8 mouse cellular contexts compared by ENCODE assay signal in the genomic region with DNA sequence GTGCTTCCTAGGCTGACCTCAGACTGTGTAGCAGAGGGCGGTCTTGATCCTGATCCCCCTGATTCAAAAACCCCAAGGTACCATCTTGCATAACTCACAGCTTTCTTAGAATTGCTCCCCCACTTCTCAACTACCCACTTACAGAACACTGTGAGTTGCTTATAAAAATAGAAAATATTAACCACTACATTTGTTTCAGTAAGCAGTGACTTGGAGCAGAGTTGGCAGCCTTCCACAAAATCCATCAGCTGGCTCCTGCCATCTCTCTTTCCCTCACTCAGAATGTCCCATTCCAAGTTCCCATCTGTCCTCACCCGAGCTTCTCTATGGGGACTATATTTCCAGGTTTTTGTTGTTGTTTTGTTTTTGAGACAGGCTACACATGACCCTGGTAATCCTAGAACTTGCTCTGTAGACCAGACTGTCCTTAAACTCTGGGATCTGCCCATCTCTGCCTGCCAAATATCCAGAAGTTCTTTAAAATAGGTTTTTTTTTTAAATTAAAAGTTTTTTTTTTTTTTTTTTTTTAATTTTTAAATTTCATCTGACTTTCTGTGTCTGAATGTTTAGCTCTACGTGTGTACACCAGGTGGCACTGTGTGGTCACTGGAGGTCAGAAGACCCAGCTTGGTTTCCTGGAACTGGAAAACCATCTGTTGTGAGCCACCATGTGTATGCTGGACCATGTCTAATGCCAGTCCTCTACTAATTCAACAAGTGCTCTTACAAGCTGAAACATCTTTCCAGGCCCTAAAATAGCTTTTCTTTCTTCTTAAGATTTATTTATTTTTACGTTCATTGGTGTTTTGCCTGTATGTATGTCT. TPM values are rescaled to one million over a fixed set of nuclear protein-coding genes. Genes with fewer than 3 reads are reported as not detected.
DNase-seq lines count a peak whose midpoint lies in the region; ATAC-seq and TF ChIP-seq lines count a peak whose summit lies in the region.

No protein-coding gene starts in this region.

- peak; percentile 54 for DNase-seq in forebrain, embryonic 11.5 days (ENCODE audit: low spot score)
- DNase-seq in left cerebral cortex, adult 2 months (ENCODE audit: extremely low spot score in 1 of 2, low spot score in 2 of 2) = peak in 1 of 2 experiments; percentile 35
- no peak for DNase-seq in left cerebral cortex, postnatal 10 days (ENCODE audit: extremely low spot score in 1 of 2, low spot score in 2 of 2)
- DNase-seq in MEL (ENCODE audit: low read depth, low spot score) = peak; percentile 78
- DNase-seq in lung, postnatal 36 days = peak; percentile 70

- no peaks in the 10 kb centered on the region; the same call in 1 of the 2 replicates for H3K36me3 ChIP-seq in forebrain, embryonic 11.5 days (ENCODE audit: control insufficient read depth, insufficient read depth, low read length)
- no peaks in the 10 kb centered on the region; the same call in 1 of the 2 replicates for H3K36me3 ChIP-seq in forebrain, embryonic 16.5 days (ENCODE audit: control insufficient read depth, insufficient read depth)
- H3K36me3 ChIP-seq in MEL (ENCODE audit: control insufficient read depth in 1 of 2, insufficient read depth in 2 of 2, low read length in 2 of 2) = peaks cover 5 to 18% of the 10 kb centered on the region in 2 experiments

- no peaks in the 10 kb centered on the region for H3K9me3 ChIP-seq in forebrain, embryonic 11.5 days (ENCODE audit: control insufficient read depth, low read length)
- no peaks in the 10 kb centered on the region for H3K9me3 ChIP-seq in forebrain, embryonic 16.5 days (ENCODE audit: control insufficient read depth, low read length)
- H3K9me3 ChIP-seq in MEL (replicated peaks; ENCODE audit: insufficient read depth, low read length) = no peaks in the 10 kb centered on the region

- intact Hi-C loops in left cerebral cortex, adult 2 months (cut with DNase I) = no loop called here
- intact Hi-C loops in left cerebral cortex, postnatal 10 days (cut with DNase I) = no loop called here

- no peak overlapping the region for H3K4me3 ChIP-seq in forebrain, embryonic 11.5 days (ENCODE audit: low read depth, low read length)
- H3K4me3 ChIP-seq in forebrain, embryonic 16.5 days (replicated peaks; ENCODE audit: low read length) = no peak overlapping the region
- H3K4me3 ChIP-seq in left cerebral cortex, adult 2 months = no peak overlapping the region
- H3K4me3 ChIP-seq in MEL (ENCODE audit: control insufficient read depth in 1 of 2, insufficient read depth in 1 of 2, low read depth in 2 of 2, low read length in 2 of 2) = no peak overlapping the region

- H3K9ac ChIP-seq in forebrain, embryonic 11.5 days (ENCODE audit: low read length) = no peak overlapping the region
- H3K9ac ChIP-seq in forebrain, embryonic 16.5 days (replicated peaks; ENCODE audit: low read depth, low read length) = no peak overlapping the region
- H3K9ac ChIP-seq in MEL (ENCODE audit: control insufficient read depth, low read depth, low read length, poor library complexity, severe bottlenecking) = no peak overlapping the region

- no peaks in the 10 kb centered on the region for H3K27me3 ChIP-seq in forebrain, embryonic 11.5 days (ENCODE audit: control insufficient read depth, insufficient read depth, low read length)
- H3K27me3 ChIP-seq in forebrain, embryonic 16.5 days (replicated peaks; ENCODE audit: control insufficient read depth, insufficient read depth, low read length) = no peaks in the 10 kb centered on the region
- no peaks in the 10 kb centered on the region for H3K27me3 ChIP-seq in MEL (ENCODE audit: control insufficient read depth in 1 of 2, insufficient read depth in 2 of 2, low read length in 2 of 2)

- no peak for TF ChIP-seq EP300 in MEL (IDR thresholded peaks at IDR 0.05; ENCODE audit: low read depth in 1 of 2, low read length in 2 of 2)

- TF ChIP-seq POLR2A in MEL (IDR thresholded peaks at IDR 0.05; ENCODE audit: control insufficient read depth in 1 of 2, insufficient read depth in 1 of 2, low read depth in 1 of 2, low read length in 2 of 2, poor library complexity in 1 of 2) = no peak

- peaks cover 18% of the 10 kb centered on the region for H3K79me2 ChIP-seq in MEL (ENCODE audit: control insufficient read depth, insufficient read depth, low read length, poor library complexity)

- H3K4me2 ChIP-seq in forebrain, embryonic 11.5 days (ENCODE audit: low read depth, low read length, severe bottlenecking) = no peak overlapping the region
- no peak overlapping the region for H3K4me2 ChIP-seq in forebrain, embryonic 16.5 days (ENCODE audit: low read length)

- no peak for ATAC-seq in forebrain, embryonic 11.5 days (replicated peaks; ENCODE audit: low FRiP score)
- ATAC-seq in forebrain, embryonic 16.5 days = no peak
- ATAC-seq in granulocyte monocyte progenitor cell, adult 5-6 weeks (replicated peaks; ENCODE audit: poor library complexity, severe bottlenecking) = peak; percentile 58
- ATAC-seq in monocyte, adult 5-6 weeks (replicated peaks; ENCODE audit: insufficient number of reproducible peaks, low FRiP score, low TSS enrichment, poor library complexity, severe bottlenecking) = no peak; the same call in 1 of the 2 replicates

- no peak overlapping the region for H3K27ac ChIP-seq in forebrain, embryonic 11.5 days (ENCODE audit: low read depth, low read length)
- H3K27ac ChIP-seq in forebrain, embryonic 16.5 days (ENCODE audit: low read length) = no peak overlapping the region
- peak overlapping the region; percentile 66; the same call in 1 of the 2 replicates for H3K27ac ChIP-seq in left cerebral cortex, adult 2 months
- no peak overlapping the region for H3K27ac ChIP-seq in MEL (ENCODE audit: control insufficient read depth, low read depth, low read length)

- H3K4me1 ChIP-seq in forebrain, embryonic 11.5 days (replicated peaks; ENCODE audit: control insufficient read depth, insufficient read depth, low read length) = peaks cover 4% of the 10 kb centered on the region
- peaks cover 7% of the 10 kb centered on the region for H3K4me1 ChIP-seq in forebrain, embryonic 16.5 days (replicated peaks; ENCODE audit: control insufficient read depth, insufficient read depth, low read length)
- peaks cover 0 to 5% of the 10 kb centered on the region in 2 experiments; a peak in 3 of 4 replicates for H3K4me1 ChIP-seq in MEL (ENCODE audit: control insufficient read depth in 1 of 2, insufficient read depth in 2 of 2, low read length in 2 of 2)

- TF ChIP-seq RAD21 in MEL (IDR thresholded peaks at IDR 0.05; ENCODE audit: low read depth, low read length) = peak; percentile 74

- peak; percentile 42 for TF ChIP-seq CTCF in left cerebral cortex, adult 2 months (IDR thresholded peaks at IDR 0.05)
- peak; percentile 37 to 73 (median 65) for TF ChIP-seq CTCF in MEL (IDR thresholded peaks at IDR 0.05 in 2 of 3, conservative IDR thresholded peaks at IDR 0.05 in 1 of 3; ENCODE audit: control insufficient read depth in 1 of 3, insufficient read depth in 1 of 3, low read depth in 2 of 3, low read length in 3 of 3, poor library complexity in 1 of 3, severe bottlenecking in 1 of 3)

- 76% methylated on average over 4 of the region's 4 CpGs for WGBS in forebrain, embryonic 11.5 days
- WGBS in forebrain, embryonic 16.5 days = 58% methylated on average over 4 of the region's 4 CpGs

TF ChIP-seq in MEL, 35 proteins besides CTCF, POLR2A, EP300 and RAD21 (continues in another document):
- TF ChIP-seq SIN3A (IDR thresholded peaks at IDR 0.05; ENCODE audit: low read length) (peak; percentile 70), MAZ (IDR thresholded peaks at IDR 0.05; ENCODE audit: low read depth, low read length) (no peak), USF2 (IDR thresholded peaks at IDR 0.05; ENCODE audit: borderline replicate concordance in 1 of 2, insufficient read depth in 1 of 2, low read depth in 1 of 2, low read length in 2 of 2) (no peak), RCOR1 (IDR thresholded peaks at IDR 0.05; ENCODE audit: low read depth, low read length) (peak; percentile 16; the same call in 1 of the 2 replicates)

RNA-seq across cellular contexts. Expression of gene Rpl24, which starts 1.7 kb away (rescaled TPM):
- polyA plus RNA-seq in forebrain, embryonic 11.5 days (2014; fragmentation: Nextera tagmentation; extraction: Ambion mirVana) = 718 and 776 TPM in 2 replicates
- 484 and 499 TPM in 2 replicates for polyA plus RNA-seq in forebrain, embryonic 16.5 days (2015; fragmentation: Nextera tagmentation; extraction: Ambion mirVana)
- total RNA-seq in left cerebral cortex, adult 2 months (2021) = 100 to 1,000 TPM; 376 to 411 TPM
- total RNA-seq in left cerebral cortex, postnatal 10 days (2021) = 100 to 1,000 TPM; 397 to 401 TPM
- total RNA-seq in MEL (2012; rRNA removed) = 1,495 and 1,552 TPM in 2 replicates
- polyA plus RNA-seq in MEL (2012; ENCODE audit: insufficient read depth in 1 of 2, insufficient read length in 2 of 2, low read depth in 1 of 2, low replicate concordance in 2 of 2, missing spikeins in 1 of 2) = 100 to 1,000 TPM in 1 of 2 experiments, not detected in 1; 132 TPM
- total RNA-seq in granulocyte monocyte progenitor cell, adult 5-6 weeks (2014; fragmentation: Nextera tagmentation) = 1,672 and 1,793 TPM in 2 replicates
- total RNA-seq in granulocyte monocyte progenitor cell, adult 5-6 weeks (2017) = 1,306 and 1,376 TPM in 2 replicates
- 492 to 553 TPM (median 534 TPM) in 3 replicates for total RNA-seq in monocyte, adult 5-6 weeks (2017)

RNA-seq across cellular contexts. Expression of gene Zbtb11, which starts 9.3 kb away (rescaled TPM):
- polyA plus RNA-seq in forebrain, embryonic 11.5 days (2014; fragmentation: Nextera tagmentation; extraction: Ambion mirVana) = 19.1 and 21.7 TPM in 2 replicates
- polyA plus RNA-seq in forebrain, embryonic 16.5 days (2015; fragmentation: Nextera tagmentation; extraction: Ambion mirVana) = 22.4 and 25.1 TPM in 2 replicates
- 10 to 100 TPM; 50.3 to 54.9 TPM for total RNA-seq in left cerebral cortex, adult 2 months (2021)
- 10 to 100 TPM; 30.5 to 31.6 TPM for total RNA-seq in left cerebral cortex, postnatal 10 days (2021)
- 17.6 and 19.0 TPM in 2 replicates for total RNA-seq in MEL (2012; rRNA removed)
- 10 to 100 TPM in 1 of 2 experiments, not detected in 1; 12.5 TPM for polyA plus RNA-seq in MEL (2012; ENCODE audit: insufficient read depth in 1 of 2, insufficient read length in 2 of 2, low read depth in 1 of 2, low replicate concordance in 2 of 2, missing spikeins in 1 of 2)
- 28.3 and 30.6 TPM in 2 replicates for total RNA-seq in granulocyte monocyte progenitor cell, adult 5-6 weeks (2014; fragmentation: Nextera tagmentation)
- 41.1 and 48.1 TPM in 2 replicates for total RNA-seq in granulocyte monocyte progenitor cell, adult 5-6 weeks (2017)
- total RNA-seq in monocyte, adult 5-6 weeks (2017) = 40.7 to 58.5 TPM (median 42.8 TPM) in 3 replicates

RNA-seq across cellular contexts. Expression of gene Cep97, which starts 29.7 kb away (rescaled TPM):
- 17.9 and 20.5 TPM in 2 replicates for polyA plus RNA-seq in forebrain, embryonic 11.5 days (2014; fragmentation: Nextera tagmentation; extraction: Ambion mirVana)
- 17.5 and 19.4 TPM in 2 replicates for polyA plus RNA-seq in forebrain, embryonic 16.5 days (2015; fragmentation: Nextera tagmentation; extraction: Ambion mirVana)
- total RNA-seq in left cerebral cortex, adult 2 months (2021) = 10 to 100 TPM; 12.6 to 13.1 TPM
- 10 to 100 TPM in 1 of 2 experiments, 1 to 10 TPM in 1; 8.0 to 10.7 TPM for total RNA-seq in left cerebral cortex, postnatal 10 days (2021)
- total RNA-seq in MEL (2012; rRNA removed) = 11.1 and 12.9 TPM in 2 replicates
- 10 to 100 TPM in 1 of 2 experiments, not detected in 1; 10.7 TPM for polyA plus RNA-seq in MEL (2012; ENCODE audit: insufficient read depth in 1 of 2, insufficient read length in 2 of 2, low read depth in 1 of 2, low replicate concordance in 2 of 2, missing spikeins in 1 of 2)
- 15.2 and 16.5 TPM in 2 replicates for total RNA-seq in granulocyte monocyte progenitor cell, adult 5-6 weeks (2014; fragmentation: Nextera tagmentation)
- total RNA-seq in granulocyte monocyte progenitor cell, adult 5-6 weeks (2017) = 17.0 and 25.5 TPM in 2 replicates
- 2.2 to 16.1 TPM (median 6.4 TPM) in 3 replicates for total RNA-seq in monocyte, adult 5-6 weeks (2017)

Comparison
In these comparisons a context has a peak if more than half of its experiments do, and no peak if none do; other contexts are left out.
1. DNase-seq: peak in forebrain, embryonic 11.5 days (single experiment), MEL (single experiment) and lung, postnatal 36 days (single experiment); none in left cerebral cortex, postnatal 10 days (0 of 2).